Mouse (Mus musculus): ENCODE results near the gene Pla2g15. TPM values are rescaled to one million over a fixed set of nuclear protein-coding genes. Genes with fewer than 3 reads are reported as not detected.

The Pla2g15 gene
- 1 to 10 TPM; 4.2 to 4.9 TPM for total RNA-seq (2021)

- peak; percentile 92 for DNase-seq
These were observed at the start of gene Pla2g15 for GRCm38 (mm10) chr8:106149801-106150652. Gene Pla2g15 (plus strand): TSS chr8:106150399.

DNA sequence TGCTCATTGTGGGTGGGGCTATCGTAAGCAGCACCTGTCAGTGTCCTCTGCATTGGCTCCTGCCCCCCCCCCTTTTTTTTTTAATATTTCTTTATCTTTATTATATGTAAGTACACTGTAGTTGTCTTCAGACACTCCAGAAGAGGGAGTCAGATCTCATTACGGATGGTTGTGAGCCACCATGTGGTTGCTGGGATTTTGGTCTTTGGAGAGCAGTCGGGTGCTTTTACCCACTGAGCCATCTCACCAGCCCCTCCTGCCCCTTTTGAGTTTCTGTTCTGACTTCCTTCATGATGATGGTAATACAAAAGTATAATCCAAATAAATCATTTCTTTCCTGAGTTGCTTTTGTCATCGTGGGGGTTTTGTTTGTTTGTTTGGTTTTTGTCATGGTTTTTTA, 47.9 kb upstream of the Pla2g15 start:
- DNase-seq = no peak

DNA sequence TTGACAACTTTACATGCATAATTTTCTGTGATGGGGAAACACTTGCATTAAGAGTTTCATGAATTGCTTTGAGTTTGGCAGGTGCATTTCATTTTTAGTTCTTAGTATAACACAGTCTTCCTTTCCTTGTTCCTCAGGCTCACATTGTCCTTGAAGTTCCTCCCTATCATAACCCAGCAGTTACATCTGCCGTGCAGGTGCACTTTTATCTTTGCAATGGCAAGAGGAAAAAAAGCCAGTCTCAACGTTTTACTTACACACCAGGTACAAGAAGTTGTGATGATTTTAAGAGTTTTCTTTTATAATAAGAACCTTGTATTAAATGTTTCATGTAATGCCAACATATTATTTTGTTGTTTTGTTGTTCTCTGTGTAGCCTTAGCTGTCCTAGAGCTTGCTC, 46.3 kb upstream of the Pla2g15 start:
- no peak for DNase-seq

DNA sequence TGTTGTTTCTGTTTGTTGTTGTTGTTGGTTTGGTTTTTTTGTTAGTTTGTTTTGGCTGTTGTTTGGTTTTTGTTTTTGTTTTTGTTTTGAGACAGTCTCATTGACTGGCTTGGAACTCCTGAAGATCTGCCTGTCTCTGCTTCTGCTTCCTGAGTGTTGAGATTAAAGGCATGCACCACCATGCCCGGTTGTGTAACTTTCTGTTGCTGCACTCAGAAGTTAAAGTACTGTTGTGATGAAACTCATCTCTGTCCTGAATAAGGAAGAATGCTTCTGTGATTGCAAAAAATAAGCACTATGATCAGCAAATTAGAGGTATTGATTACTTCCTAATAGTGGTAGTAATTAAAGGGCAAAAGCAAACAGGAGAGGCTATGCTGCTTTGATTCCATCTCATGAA, 44.0 kb upstream of the Pla2g15 start:
- DNase-seq = no peak

- DNase-seq = peak; percentile 30
These were observed 42.1 kb upstream of the Pla2g15 start for GRCm38 (mm10) chr8:106108080-106108479.

- DNase-seq = peak; percentile 30
These were observed 41.5 kb upstream of the Pla2g15 start for GRCm38 (mm10) chr8:106108729-106109128.

DNA sequence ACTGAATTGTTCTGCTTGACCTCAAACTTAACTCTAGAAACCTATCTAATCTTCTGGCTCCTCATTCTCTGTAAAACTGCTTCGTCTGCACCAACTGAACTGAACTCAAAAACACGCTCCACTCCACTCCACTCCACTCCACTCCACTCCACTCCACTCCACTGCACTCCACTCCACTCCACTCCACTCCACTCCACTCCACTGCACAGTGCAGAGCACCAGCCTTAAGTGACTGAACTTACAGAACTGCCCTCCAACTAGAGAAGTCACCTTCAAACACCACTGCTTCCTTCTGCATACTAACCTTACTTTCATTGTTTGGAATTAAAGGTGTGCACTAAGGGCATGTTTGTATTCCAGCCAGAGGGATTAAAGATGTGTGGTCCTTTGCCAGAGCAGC, 38.2 kb upstream of the Pla2g15 start:
- DNase-seq = no peak

GRCm38 (mm10) chr8:106112514-106112913, 37.7 kb upstream of the Pla2g15 start:
- no peak for DNase-seq

- peak; percentile 56 for DNase-seq
These were observed 34.3 kb upstream of the Pla2g15 start for GRCm38 (mm10) chr8:106115897-106116296.

GRCm38 (mm10) chr8:106123443-106123842, 26.8 kb upstream of the Pla2g15 start:
- DNase-seq = no peak

- no peak for DNase-seq
These were observed 24.1 kb upstream of the Pla2g15 start for GRCm38 (mm10) chr8:106126055-106126454.

DNA sequence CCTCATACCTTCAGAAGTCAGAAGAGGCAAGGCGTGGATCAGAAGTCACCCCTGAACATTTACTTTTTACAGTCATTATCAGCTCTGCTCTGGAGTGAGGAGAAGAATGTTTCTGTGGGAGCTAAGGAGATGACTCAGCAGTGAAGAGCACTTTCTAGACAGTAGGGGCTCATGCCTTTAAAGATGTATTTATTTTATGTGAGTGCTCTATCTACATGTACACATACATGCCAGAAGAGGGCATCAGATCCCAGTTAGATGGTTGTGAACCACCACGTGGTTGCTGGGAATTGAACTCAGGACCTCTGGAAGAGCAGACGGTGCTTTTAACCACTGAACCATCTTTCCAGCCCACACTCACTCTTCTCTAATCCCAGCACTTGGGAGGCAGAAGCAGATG, 23.1 kb upstream of the Pla2g15 start:
- DNase-seq = no peak

- peak; percentile 19 for DNase-seq
These were observed 22.3 kb upstream of the Pla2g15 start for GRCm38 (mm10) chr8:106127882-106128410.

DNA sequence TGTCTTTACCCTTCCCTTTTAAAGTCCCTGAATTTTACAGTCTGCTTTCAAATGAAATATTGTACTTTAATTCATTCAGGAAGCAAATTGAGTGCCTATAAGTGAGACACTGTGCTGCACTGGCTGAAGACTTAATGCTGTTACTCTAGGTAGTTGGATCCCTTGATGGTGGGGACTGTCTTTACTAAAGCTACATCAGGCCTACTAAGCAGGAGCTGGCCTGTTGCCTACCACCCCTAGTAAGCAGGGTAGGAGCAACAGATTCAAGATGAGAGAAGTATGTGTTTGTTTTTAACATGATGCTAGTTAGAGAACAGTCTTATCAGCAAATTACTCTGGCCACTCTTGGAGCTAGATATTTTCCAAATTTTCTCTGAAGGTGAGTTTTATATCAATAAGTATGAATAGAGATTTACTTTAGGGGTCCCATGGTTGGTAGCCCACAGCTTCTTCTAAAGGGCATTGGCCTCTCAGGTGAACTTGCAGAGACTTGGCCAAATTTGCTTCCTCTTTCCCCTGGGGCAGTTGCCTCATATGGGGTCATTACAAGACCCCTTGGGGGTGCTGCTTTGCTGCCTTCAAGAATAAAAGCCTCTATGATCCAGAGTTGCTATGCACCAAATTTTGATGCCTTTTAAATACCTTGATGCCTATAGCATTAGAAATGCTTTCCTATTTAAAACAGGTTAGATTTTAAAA, 20.8 kb upstream of the Pla2g15 start:
- no peak for DNase-seq

- no peak for DNase-seq
These were observed 20.2 kb upstream of the Pla2g15 start for GRCm38 (mm10) chr8:106129997-106130396.

GRCm38 (mm10) chr8:106130505-106130904, 19.7 kb upstream of the Pla2g15 start:
- no peak for DNase-seq

DNA sequence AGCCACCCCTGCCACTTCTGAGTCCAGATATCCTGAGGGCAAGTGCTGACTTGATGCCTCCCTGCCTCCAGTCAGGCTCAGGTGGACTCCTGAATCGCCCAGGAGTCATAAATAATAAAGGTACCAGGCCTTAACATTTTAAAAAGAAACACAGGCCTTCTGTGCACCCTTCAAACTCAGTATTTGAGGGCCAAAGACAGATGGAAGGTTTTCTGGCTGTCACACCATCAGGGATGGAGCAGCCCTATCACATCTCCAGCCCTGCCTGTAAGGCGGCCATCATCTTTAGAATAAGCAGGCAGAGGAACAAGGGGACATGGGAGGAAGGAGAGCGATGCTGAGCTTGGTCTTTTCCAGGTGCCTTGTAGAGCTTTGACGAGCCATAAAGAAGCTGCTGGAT, 19.2 kb upstream of the Pla2g15 start:
- DNase-seq = no peak

- DNase-seq = no peak
These were observed 18.5 kb upstream of the Pla2g15 start for GRCm38 (mm10) chr8:106131488-106132222.

DNA sequence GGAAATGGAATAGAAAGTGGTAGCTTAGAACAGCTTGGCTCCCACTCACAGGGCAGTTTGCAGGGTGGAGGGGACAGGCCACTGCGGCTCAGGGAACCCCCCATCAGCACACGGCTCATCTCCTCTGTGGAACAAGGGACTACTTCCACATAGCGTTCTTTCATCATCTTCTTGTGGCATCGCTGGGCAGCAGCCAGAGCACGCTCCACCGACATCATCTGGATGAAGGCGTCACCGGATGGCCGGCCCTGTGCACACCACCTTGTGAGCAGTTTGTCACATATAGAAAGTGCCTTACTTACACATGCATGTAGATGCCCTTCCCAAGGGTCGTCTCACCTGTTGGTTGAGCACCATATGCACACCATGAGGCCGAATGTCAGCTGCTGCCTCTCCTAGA, 17.8 kb upstream of the Pla2g15 start:
- no peak for DNase-seq

DNA sequence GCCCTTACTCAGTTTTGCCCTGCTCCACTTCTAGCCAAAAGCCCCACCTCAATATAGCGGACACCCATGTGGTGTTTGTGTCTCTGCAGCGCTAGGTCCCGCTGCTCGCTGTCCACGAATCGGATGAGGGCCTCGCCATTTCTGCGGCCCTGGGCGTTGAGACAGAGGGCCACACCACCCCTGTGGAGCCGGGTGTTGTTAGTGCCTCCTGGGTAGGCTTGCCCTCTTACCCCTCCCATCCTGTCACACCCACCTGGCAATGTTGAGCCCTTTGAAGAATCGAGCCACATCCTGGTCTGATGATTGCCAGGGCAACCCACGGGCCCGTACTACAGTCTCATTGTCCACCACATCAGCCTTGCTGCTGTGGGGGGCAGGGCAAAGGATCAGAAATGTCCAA, 16.7 kb upstream of the Pla2g15 start:
- no peak for DNase-seq

DNA sequence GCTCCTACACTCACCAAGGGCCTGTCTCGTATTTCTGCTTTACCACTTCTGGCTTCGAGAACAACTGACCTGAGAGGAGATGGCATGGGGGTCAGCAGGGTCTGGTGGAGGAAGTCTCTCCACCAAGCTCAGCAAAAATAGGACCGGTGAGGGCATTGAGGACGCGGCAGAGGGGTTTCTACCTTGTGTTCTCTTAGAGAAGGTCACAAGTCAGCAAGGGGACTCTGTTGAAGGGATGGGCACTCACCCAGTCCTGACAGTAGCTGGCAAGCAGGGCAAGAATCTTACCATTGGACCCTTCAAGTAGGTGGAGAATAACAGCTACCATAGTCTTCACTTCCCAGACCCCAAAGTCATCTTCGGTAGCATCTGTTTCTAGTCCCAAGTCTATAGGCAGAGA, 16.3 kb upstream of the Pla2g15 start:
- DNase-seq = no peak

DNA sequence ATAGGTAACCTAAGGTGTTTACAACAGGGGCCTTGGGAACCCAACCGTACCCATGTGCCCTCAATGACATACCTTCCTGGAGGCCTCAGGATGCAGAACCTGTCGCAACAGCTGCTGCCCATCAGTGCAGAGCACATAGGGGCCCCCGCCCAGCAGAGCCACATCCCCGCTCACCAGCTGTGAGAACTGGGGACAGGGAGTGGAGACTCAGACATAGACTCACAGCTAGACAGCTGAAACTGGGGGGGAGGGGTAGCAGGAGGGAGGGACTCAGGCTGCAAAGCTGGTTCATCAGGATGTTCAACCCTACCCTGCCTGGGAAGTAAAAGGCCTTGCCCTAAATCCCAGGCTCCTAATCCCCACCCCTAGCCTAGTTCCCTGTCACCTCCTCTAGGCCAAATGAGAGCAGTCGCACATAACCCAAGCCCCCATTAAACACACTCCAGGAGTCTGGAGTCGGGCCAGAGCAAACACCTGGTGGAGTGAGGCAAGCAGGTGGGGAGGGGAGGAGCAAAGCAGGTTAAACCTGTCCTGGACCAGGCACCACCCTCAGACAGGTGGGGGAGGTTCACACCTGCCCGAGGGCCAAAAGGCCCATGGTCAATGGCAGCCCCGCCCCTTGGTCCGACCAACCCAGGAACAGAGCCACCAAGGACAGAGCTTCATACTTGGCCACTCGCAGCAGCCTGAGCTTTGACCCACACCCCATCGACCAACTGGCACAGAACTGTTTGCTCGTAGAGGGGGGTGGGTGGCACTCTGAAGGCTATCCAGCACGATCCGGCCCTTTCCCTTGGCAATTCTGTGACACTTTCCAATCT, 15.2 kb upstream of the Pla2g15 start:
- no peak for DNase-seq
